Mouse (Mus musculus) stomach, embryonic 15.5 days (tissue): ENCODE data around the gene Spns2. TPM values are rescaled to one million over a fixed set of nuclear protein-coding genes. Genes with fewer than 3 reads are reported as not detected.

Experiments
- ATAC-seq: fragments of 200-750 bp; cut with Nextera tagmentation; 2 replicates; pipeline ENCODE4 v1.8.0; 2017; ENCODE audit warnings: low read depth, moderate number of reproducible peaks, moderate TSS enrichment; ENCODE audit not compliant: insufficient read depth, low FRiP score
- H3K27ac ChIP-seq: fragments of 300-500 bp; sonication (generic); 2 replicates; pipeline ENCODE4 v1.5.1; 2015; ENCODE audit warnings: mild to moderate bottlenecking, inconsistent platforms
- H3K27me3 ChIP-seq: fragments of 300-500 bp; sonication (generic); replicated peaks from 2 replicates; pipeline ENCODE4 v1.6.1; 2015; ENCODE audit warnings: inconsistent platforms
- H3K36me3 ChIP-seq: fragments of 300-500 bp; sonication (generic); 2 replicates; pipeline ENCODE4 v1.6.1; 2015; ENCODE audit warnings: inconsistent platforms
- H3K4me1 ChIP-seq: fragments of 300-500 bp; sonication (generic); 2 replicates; pipeline ENCODE4 v1.6.1; 2015; ENCODE audit warnings: inconsistent platforms
- H3K4me2 ChIP-seq: fragments of 300-500 bp; sonication (generic); 2 replicates; pipeline ENCODE4 v1.6.1; 2015; ENCODE audit warnings: mild to moderate bottlenecking, inconsistent platforms
- H3K4me3 ChIP-seq: fragments of 300-500 bp; sonication (generic); replicated peaks from 2 replicates; pipeline ENCODE4 v1.5.1; 2015; ENCODE audit warnings: inconsistent platforms
- H3K9ac ChIP-seq: fragments of 300-500 bp; sonication (generic); 2 replicates; pipeline ENCODE4 v1.6.1; 2015; ENCODE audit warnings: inconsistent platforms
- H3K9me3 ChIP-seq: fragments of 300-500 bp; sonication (generic); 2 replicates; pipeline ENCODE4 v1.6.1; 2016; ENCODE audit warnings: inconsistent platforms
- WGBS: fragments of 180-500 bp; shearing (Covaris S2); methylation state at CpG from one replicate; pipeline ENCODE4 v1.1.7; 2015; 5-methylcytosine and 5-hydroxymethylcytosine counted together
- polyA plus RNA-seq: library from polyadenylated mRNA; unstranded; fragments of >200 nt; fragmentation: Nextera tagmentation; extraction: Ambion mirVana; gene quantifications from 2 replicates; pipeline ENCODE4 v1.2.1, GENCODE M21; 2015

The Spns2 gene
- polyA plus RNA-seq, result 4.2 and 6.0 TPM in 2 replicates

DNA sequence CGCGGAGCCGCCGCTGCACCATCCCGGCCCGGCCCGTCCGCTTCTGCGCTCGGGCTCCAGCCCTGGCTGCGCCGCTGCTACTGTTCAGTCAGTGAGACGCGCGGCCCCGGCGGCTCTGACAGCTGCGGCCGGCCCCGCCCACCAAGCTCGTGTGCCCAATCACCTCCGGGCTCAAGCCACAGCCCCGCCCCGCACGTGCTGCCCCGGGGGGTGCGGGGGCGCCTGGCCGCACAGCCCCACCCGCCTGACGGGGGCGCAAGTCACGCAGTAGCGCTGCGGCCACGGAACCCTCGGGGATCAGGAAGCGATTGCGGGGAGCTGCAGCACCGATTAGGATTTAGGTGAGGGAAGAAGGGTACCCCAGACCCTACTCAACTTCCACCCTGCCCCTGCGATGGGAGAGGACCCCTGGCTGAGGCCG, at the start of gene Spns2:
Gene Spns2 (minus strand): TSS at position 24 of the 421 bp plus-strand sequence.
- Histone ChIP-seq H3K27me3 (peaks cover 20% of the 10 kb centered on the region), H3K4me1 (peaks cover 11% of the 10 kb centered on the region), H3K27ac (no peak within 1 kb of the TSS), H3K36me3 (no peaks in the 10 kb centered on the region), H3K4me2 (peak within 1 kb of the TSS; percentile 99), H3K9me3 (no peaks in the 10 kb centered on the region), H3K4me3 (peak within 1 kb of the TSS; percentile 60), H3K9ac (peak within 1 kb of the TSS; percentile 32; the same call in 1 of the 2 replicates)
- peak; percentile 90 for ATAC-seq
- under 1% methylated on average over 41 of the region's 42 CpGs for WGBS

DNA sequence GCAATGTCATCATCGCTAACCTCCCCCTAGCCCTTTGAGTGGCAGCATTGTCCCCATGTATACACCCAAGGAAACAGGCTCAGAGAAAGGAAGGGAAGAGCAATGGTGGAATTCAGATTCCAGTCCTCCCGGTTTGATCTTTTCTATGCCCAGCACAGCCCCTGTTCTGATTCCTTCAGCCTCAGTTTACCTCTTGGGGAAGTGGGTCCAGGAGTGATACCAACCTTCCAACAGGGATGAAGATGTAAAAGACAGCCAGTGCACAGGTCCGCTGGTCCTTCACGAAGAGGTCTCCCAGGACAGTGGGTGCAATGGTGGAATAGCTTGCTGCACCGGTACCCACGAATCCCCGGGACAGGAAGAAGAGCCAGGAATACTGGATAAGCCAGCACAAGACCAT, 49.1 kb upstream of the Spns2 start:
- no peak overlapping the region for H3K9ac ChIP-seq
- 88% methylated on average over 7 of the region's 7 CpGs for WGBS
- H3K27ac ChIP-seq, result no peak overlapping the region
- H3K4me2 ChIP-seq, result no peak overlapping the region
- no peaks in the 10 kb centered on the region for H3K36me3 ChIP-seq
- H3K27me3 ChIP-seq, result no peaks in the 10 kb centered on the region
- no peak for ATAC-seq
- no peaks in the 10 kb centered on the region for H3K4me1 ChIP-seq
- H3K9me3 ChIP-seq, result no peaks in the 10 kb centered on the region
- H3K4me3 ChIP-seq, result no peak overlapping the region

DNA sequence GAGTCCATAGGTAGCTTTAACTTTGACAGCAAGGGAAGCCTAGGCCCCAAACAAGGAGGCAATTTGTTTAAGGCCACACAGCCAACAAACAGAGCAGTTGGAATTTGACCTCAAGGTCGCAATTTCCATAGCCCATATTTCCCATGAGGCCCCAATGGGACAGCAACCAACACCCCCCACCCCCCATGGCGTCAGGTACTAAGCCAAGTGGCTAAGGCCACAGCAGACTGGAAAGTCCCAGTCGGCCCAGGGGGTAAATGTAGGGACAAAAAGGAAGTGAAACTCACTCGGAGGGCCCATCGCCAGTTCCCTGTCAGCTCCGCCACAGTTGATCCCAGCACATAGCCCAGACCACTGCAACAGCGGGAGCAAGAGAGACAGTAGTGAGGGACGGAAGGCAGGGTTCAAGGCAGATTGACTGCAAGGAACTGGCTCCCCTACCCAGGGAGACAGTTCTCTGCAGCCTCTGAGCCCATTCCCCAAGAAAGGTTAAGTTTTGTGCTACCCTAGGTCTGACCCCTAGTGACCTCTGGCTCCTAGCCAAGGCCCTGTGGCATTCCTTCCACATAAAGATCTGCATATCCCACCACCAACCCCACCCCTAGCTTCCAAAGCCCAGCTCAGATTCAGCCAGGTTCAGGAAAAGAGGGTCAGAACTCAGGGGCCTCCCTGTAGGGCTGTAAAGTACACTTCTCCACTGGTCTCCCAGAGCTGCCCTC, 48.5 kb upstream of the Spns2 start:
- Histone ChIP-seq H3K4me1 (no peaks in the 10 kb centered on the region), H3K27ac (no peak overlapping the region), H3K9ac (no peak overlapping the region), H3K36me3 (no peaks in the 10 kb centered on the region), H3K27me3 (no peaks in the 10 kb centered on the region), H3K4me2 (no peak overlapping the region), H3K9me3 (no peaks in the 10 kb centered on the region), H3K4me3 (no peak overlapping the region)
- no peak for ATAC-seq
- 46% methylated on average over 8 of the region's 8 CpGs for whole genome bisulfite sequencing

DNA sequence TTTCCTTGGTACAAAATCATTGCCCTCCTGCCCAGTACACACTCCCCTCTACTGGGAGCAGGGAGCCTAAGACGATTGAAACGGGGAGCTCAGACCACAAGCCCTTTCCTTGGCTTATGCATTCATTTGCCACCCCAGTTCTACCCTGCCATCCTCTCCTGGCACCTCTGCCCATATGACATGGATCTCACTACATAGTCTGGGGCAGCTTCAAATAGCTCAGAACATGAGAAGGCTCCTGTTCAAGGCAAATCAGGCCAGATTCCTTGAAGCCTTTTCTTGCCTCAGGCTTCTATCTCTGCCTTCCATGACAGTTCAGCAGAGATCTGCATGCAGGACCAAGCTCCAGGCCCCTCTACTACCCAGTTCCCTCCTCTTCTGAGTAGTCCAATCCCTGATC, 47.8 kb upstream of the Spns2 start:
- H3K4me3 ChIP-seq, result no peak overlapping the region
- ATAC-seq, result no peak

DNA sequence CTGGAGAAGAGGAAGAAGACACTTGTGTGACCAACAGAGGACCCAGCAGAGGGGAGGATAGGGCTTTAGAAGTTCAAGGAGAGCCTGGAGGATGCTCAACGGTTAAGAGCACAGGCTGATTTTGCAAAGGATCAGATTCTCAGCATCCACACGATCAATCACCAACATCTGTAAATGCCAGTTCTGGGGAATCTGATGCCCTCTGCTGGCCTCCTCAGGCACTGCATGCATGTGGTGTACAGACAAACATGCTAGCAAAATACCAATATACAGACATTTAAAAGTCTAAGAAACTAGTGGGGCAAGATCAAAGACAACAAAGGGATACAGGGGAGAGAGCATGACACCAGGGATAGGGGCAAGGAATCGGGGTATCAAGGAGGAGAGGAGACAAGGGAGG, 45.8 kb upstream of the Spns2 start:
- 83% methylated on average over 3 of the region's 3 CpGs for WGBS
- no peaks in the 10 kb centered on the region for H3K9me3 ChIP-seq
- no peak for ATAC-seq
- H3K9ac ChIP-seq, result no peak overlapping the region
- H3K36me3 ChIP-seq, result no peaks in the 10 kb centered on the region
- H3K4me3 ChIP-seq, result no peak overlapping the region
- H3K4me1 ChIP-seq, result no peaks in the 10 kb centered on the region
- no peak overlapping the region for H3K27ac ChIP-seq
- H3K27me3 ChIP-seq, result no peaks in the 10 kb centered on the region
- H3K4me2 ChIP-seq, result no peak overlapping the region

More for the DNA sequence above, 47.8 kb upstream of the Spns2 start:
- Histone ChIP-seq H3K4me1 (no peaks in the 10 kb centered on the region), H3K36me3 (no peaks in the 10 kb centered on the region), H3K9ac (no peak overlapping the region), H3K4me2 (no peak overlapping the region), H3K9me3 (no peaks in the 10 kb centered on the region), H3K27me3 (no peaks in the 10 kb centered on the region), H3K27ac (no peak overlapping the region)
- WGBS, result 85% methylated on average over 2 of the region's 2 CpGs

DNA sequence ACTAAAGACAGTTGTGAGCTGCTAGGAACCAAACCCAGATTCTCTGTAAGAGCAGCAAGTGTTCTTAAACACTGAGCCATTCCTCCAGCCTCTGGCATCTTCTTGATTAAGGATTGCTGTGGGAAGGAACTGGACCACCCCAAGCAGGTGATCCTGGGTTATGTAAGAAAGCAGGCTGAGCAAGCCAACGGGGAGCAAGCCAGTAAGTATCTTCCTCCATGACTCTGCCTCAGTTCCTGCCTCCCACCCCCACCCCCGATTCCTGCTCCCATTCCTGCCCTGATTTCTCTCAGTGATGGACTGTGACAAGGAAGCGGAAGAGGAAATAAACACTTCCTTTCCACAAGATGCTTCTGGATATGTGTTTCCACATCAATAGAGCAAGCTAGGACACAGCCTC, 43.2 kb upstream of the Spns2 start:
- Histone ChIP-seq H3K4me3 (no peak overlapping the region), H3K27me3 (no peaks in the 10 kb centered on the region), H3K9me3 (no peaks in the 10 kb centered on the region), H3K4me2 (no peak overlapping the region), H3K27ac (no peak overlapping the region), H3K36me3 (no peaks in the 10 kb centered on the region), H3K9ac (no peak overlapping the region), H3K4me1 (no peaks in the 10 kb centered on the region)
- ATAC-seq, result no peak
- 80% methylated on average over 3 of the region's 3 CpGs for WGBS

DNA sequence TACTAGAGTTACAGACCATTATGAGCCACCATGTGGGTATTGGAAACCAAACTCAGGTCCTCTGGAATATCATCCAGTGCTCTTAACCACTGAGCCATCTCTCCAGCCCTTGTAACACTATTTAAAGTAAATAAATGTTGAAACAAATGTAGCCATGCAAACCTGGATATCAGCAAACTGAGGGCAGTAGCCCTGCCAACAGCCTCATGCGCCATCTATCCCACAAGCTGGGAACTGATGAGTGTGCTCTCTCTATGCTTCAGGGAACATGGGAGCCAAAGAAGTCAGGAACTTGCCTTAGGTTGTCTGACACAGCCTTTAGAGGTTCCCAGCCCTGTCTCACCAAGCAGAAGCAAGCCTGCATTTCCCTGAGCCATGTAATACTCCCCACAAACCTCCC, 41.9 kb upstream of the Spns2 start:
- H3K4me1 ChIP-seq, result no peaks in the 10 kb centered on the region
- H3K9me3 ChIP-seq, result no peaks in the 10 kb centered on the region
- no peaks in the 10 kb centered on the region for H3K36me3 ChIP-seq
- H3K27ac ChIP-seq, result no peak overlapping the region
- H3K27me3 ChIP-seq, result no peaks in the 10 kb centered on the region
- ATAC-seq, result no peak
- 70% methylated on average over 1 of the region's 1 CpGs for WGBS
- no peak overlapping the region for H3K4me2 ChIP-seq
- no peak overlapping the region for H3K9ac ChIP-seq
- no peak overlapping the region for H3K4me3 ChIP-seq

DNA sequence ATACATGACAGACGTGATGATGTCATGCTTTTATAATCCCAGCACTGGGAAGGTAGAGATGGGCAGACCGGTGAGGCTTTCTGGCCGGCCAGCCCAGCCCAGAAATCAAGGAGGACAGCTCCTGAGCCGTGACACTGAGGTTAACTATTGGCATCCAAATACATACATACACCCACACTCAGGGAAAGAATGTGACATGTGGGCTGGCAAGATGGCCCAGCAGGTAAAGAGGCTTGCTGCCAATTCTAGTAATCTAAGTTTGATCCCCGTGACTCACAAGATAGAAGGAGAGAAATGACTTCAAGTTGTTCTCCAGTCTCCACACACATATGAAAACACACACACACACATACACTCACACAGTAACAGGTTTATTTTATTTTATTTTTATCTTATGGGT, 41.4 kb upstream of the Spns2 start:
- Histone ChIP-seq H3K4me3 (no peak overlapping the region), H3K9me3 (no peaks in the 10 kb centered on the region), H3K36me3 (no peaks in the 10 kb centered on the region), H3K27ac (no peak overlapping the region), H3K9ac (no peak overlapping the region), H3K4me1 (no peaks in the 10 kb centered on the region), H3K4me2 (no peak overlapping the region), H3K27me3 (no peaks in the 10 kb centered on the region)
- WGBS, result 81% methylated on average over 5 of the region's 5 CpGs
- ATAC-seq, result no peak

DNA sequence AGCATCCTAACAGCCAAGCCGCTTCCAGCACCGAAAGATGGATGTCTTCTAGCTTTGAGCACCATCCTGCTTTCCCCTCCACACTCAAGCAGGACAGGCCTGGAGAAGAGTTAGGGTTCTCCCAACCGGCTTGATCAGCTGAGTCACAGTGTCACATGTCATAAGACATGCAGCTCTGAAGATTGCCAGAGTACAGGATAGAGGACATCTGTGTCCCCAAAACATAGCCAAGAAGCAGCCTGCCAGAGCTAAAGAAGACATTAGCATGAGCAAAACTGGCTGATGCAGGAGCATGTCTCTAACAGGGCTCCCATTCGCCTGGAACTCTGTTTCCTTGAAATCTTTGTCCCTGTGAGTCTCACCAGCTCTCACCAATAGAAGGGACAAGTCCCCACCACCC, 36.5 kb upstream of the Spns2 start:
- ATAC-seq, result no peak
- 0 out of 2 replicates have a peak, but pooled peaks cover 4% of the 10 kb centered on the region for H3K4me1 ChIP-seq
- 77% methylated on average over 4 of the region's 4 CpGs for WGBS

DNA sequence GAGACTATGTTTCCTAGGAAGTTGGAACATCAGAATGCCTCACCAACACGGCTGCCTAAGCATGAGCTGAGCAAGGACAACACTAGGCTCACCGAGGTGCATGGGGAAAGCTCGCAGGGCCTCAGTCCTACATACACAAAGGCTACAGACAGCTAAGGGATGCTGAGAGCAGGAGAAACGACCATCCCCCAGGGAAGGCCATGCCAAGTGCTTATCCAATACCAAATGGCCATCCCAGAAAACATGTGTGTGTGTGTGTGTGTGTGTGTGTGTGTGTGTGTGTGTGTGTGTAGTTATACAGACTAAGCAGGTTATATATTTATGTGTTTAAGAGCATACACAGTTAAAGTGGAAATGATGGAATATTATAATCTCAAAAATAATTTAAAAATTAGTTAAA, 34.0 kb upstream of the Spns2 start:
- H3K4me2 ChIP-seq, result no peak overlapping the region
- no peaks in the 10 kb centered on the region for H3K36me3 ChIP-seq
- no peak overlapping the region for H3K27ac ChIP-seq
- H3K4me3 ChIP-seq, result no peak overlapping the region
- H3K9me3 ChIP-seq, result no peaks in the 10 kb centered on the region
- ATAC-seq, result no peak
- no peak overlapping the region for H3K9ac ChIP-seq
- H3K4me1 ChIP-seq, result 0 out of 2 replicates have a peak, but pooled peaks cover 4% of the 10 kb centered on the region
- 45% methylated on average over 4 of the region's 4 CpGs for WGBS
- H3K27me3 ChIP-seq, result no peaks in the 10 kb centered on the region

More for the DNA sequence above, 36.5 kb upstream of the Spns2 start:
- no peaks in the 10 kb centered on the region for H3K9me3 ChIP-seq
- H3K9ac ChIP-seq, result no peak overlapping the region
- no peak overlapping the region for H3K4me3 ChIP-seq
- no peaks in the 10 kb centered on the region for H3K27me3 ChIP-seq
- H3K27ac ChIP-seq, result no peak overlapping the region
- no peak overlapping the region for H3K4me2 ChIP-seq
- H3K36me3 ChIP-seq, result no peaks in the 10 kb centered on the region

DNA sequence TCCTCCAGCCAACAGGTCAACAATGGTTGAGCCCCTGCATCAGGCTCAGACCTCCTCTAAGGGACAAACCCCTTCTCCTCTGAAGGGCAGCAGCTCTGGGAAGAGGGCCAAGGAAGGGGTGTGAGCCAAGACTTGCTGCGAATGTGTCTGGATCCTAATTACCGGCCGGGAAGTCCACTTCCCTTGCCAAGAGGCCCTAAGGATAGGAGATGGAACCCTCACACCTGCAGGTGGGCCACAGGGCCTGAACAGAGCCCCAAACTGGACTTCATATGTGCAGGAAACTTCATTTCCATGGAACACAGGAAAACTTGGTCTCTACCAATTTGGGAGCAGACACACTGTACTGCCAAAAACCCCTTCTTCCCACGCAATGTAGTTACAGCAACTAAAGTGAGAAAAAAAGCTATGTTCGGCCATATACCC, 32.9 kb upstream of the Spns2 start:
- H3K4me2 ChIP-seq, result no peak overlapping the region
- H3K4me1 ChIP-seq, result 0 out of 2 replicates have a peak, but pooled peaks cover 4% of the 10 kb centered on the region
- no peak for ATAC-seq
- no peaks in the 10 kb centered on the region for H3K9me3 ChIP-seq
- 60% methylated on average over 5 of the region's 5 CpGs for WGBS
- no peak overlapping the region for H3K9ac ChIP-seq
- H3K27ac ChIP-seq, result no peak overlapping the region
- no peak overlapping the region for H3K4me3 ChIP-seq
- no peaks in the 10 kb centered on the region for H3K36me3 ChIP-seq
- no peaks in the 10 kb centered on the region for H3K27me3 ChIP-seq

DNA sequence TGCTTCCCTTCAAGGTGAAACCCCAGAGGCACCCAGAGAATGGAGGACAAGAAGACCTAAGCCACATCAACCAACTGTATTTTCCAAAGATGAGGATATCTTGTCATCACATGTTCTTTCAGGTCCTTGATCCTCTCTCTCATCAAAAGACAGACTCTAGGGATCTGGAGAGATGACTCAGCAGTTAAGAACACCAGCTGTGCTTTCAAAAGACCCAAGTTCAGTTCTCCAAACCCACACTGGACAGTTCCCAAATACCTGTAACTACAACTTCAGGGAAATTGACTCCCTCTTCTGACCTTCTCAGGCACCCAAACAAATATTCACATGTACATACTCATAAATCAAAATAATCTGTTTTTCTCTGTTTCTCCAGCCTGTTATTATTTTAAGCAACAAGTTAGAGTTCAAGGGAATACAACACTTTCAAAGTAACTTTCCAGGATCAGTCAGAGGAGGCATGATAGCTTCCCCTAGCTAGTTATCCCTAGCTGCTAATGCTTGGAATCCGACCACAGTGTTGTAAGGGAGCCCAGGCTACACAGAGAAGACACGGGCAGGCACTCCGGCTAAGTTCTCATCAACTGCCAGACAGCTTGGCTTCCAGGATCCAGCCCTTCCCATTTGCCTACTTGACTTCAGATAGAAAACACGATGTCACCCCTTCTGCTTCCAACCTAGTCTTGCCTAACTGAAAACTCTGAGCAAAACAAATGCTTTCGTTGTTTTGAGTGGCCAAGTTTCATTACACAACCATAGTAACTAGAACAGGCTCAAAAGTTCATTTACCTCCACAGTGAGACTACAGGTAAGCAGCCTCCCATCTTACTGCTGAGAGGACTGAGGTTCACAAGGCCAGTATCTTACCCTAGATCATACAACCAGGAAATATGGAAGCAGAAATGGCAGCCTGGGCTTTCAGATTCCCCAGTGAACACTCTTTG, 32.2 kb upstream of the Spns2 start:
- no peaks in the 10 kb centered on the region for H3K27me3 ChIP-seq
- ATAC-seq, result no peak
- no peaks in the 10 kb centered on the region for H3K9me3 ChIP-seq
- H3K9ac ChIP-seq, result no peak overlapping the region
- no peaks in the 10 kb centered on the region for H3K36me3 ChIP-seq
- 77% methylated on average over 5 of the region's 5 CpGs for WGBS
- no peak overlapping the region for H3K4me3 ChIP-seq
- no peak overlapping the region for H3K4me2 ChIP-seq
- H3K4me1 ChIP-seq, result 0 out of 2 replicates have a peak, but pooled peaks cover 4% of the 10 kb centered on the region
- H3K27ac ChIP-seq, result no peak overlapping the region
